ENCODE assay signal across 9 mouse cellular contexts in the genomic region with DNA sequence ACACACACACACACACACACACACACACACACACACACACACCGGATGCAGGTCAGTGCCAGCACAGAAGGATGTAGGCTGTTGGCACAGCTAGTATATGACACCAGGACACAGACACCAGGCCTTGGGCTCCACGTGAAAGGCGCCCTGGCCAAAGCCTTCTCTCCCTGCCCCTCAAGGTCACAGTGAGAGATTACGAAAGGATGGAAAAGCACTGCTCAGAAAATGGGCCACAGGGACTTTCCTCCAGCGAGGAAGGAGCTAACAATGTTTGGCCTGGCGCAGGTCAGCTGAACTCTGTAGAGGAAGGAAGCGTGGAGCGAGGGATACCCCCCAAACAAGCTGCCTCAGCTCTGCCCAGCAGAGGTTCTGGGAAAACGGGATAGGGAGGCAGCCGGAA.
DNase-seq lines count a peak whose midpoint lies in the region; ATAC-seq and TF ChIP-seq lines count a peak whose summit lies in the region.
"Had no signal": no experiment of that assay in that cellular context is flagged by ENCODE, and none has a peak within 500 bp of the region (broad histone marks: within the 10 kb centered on the region; RNA-seq: fewer than 3 reads in every experiment).

No protein-coding gene starts in this region.

- TF ChIP-seq CTCF in liver, postnatal 0 days (IDR thresholded peaks at IDR 0.05; ENCODE audit: low read depth), result no peak

- intact Hi-C loops in gastrocnemius, postnatal 14 days (cut with DNase I; ENCODE audit: low total_unique reads), result no loop called here
- intact Hi-C loops in gastrocnemius, postnatal 36 days (cut with DNase I), result no loop called here
- intact Hi-C loops in left cerebral cortex, postnatal 25 days (cut with DNase I), result no loop called here

- TF ChIP-seq EP300 in liver, postnatal 0 days (IDR thresholded peaks at IDR 0.05; ENCODE audit: low read depth), result no peak; the same call in 1 of the 2 replicates

- 55% methylated on average over 10 of the region's 10 CpGs for WGBS in hindbrain, embryonic 16.5 days
- 49% methylated on average over 10 of the region's 10 CpGs for WGBS in liver, postnatal 0 days (ENCODE audit: insufficient replicate concordance)

- 0 out of 2 replicates have a peak overlapping the region, but pooled peaks have one; percentile 9 for H3K9ac ChIP-seq in hindbrain, embryonic 16.5 days (ENCODE audit: low read depth, low read length)
- no peak overlapping the region; the same call in 1 of the 2 replicates for H3K9ac ChIP-seq in liver, postnatal 0 days (replicated peaks)

- H3K4me1 ChIP-seq in hindbrain, embryonic 16.5 days (ENCODE audit: control insufficient read depth, insufficient read depth, low read depth, low read length), result peaks cover 7% of the 10 kb centered on the region
- H3K4me1 ChIP-seq in liver, postnatal 0 days (ENCODE audit: insufficient read depth), result peaks cover 46% of the 10 kb centered on the region

- H3K4me2 ChIP-seq in hindbrain, embryonic 16.5 days (ENCODE audit: low read length), result no peak overlapping the region
- H3K4me2 ChIP-seq in liver, postnatal 0 days (ENCODE audit: low read depth, low read length), result no peak overlapping the region

- H3K4me3 ChIP-seq in hindbrain, embryonic 16.5 days (ENCODE audit: low read length), result no peak overlapping the region
- H3K4me3 ChIP-seq in liver, postnatal 0 days (ENCODE audit: low read depth, low read length), result no peak overlapping the region

- 0 out of 2 replicates have a peak overlapping the region, but pooled peaks have one; percentile 18 for H3K27ac ChIP-seq in hindbrain, embryonic 16.5 days (ENCODE audit: low read depth, low read length)
- peak overlapping the region; percentile 59 for H3K27ac ChIP-seq in liver, postnatal 0 days (ENCODE audit: low read depth)
- H3K27ac ChIP-seq: macrophage had no signal

- H3K9me3 ChIP-seq in hindbrain, embryonic 16.5 days (ENCODE audit: control insufficient read depth, low read length), result no peaks in the 10 kb centered on the region
- H3K9me3 ChIP-seq in liver, postnatal 0 days (ENCODE audit: low read length), result no peaks in the 10 kb centered on the region

- ATAC-seq in hindbrain, embryonic 16.5 days, result 0 out of 2 replicates have a peak, but pooled peaks have one; percentile 25
- peak; percentile 47 for ATAC-seq in liver, postnatal 0 days

- no peaks in the 10 kb centered on the region for H3K36me3 ChIP-seq in hindbrain, embryonic 16.5 days (ENCODE audit: control insufficient read depth, insufficient read depth, low read length)
- no peaks in the 10 kb centered on the region for H3K36me3 ChIP-seq in liver, postnatal 0 days (replicated peaks; ENCODE audit: insufficient read depth, low read length)

- DNase-seq in gastrocnemius, postnatal 14 days, result peak; percentile 22
- no peak for DNase-seq in gastrocnemius, postnatal 36 days
- peak; percentile 86 to 90 for DNase-seq in adrenal gland, postnatal 36 days
- DNase-seq in liver, postnatal 0 days, result peak; percentile 48
- DNase-seq in retina, postnatal 1 day, result no peak
- DNase-seq in c-Kit-positive CD71-positive TER-119-positive erythroid progenitor cells, embryonic 14.5 days (ENCODE audit: low spot score), result no peak
- DNase-seq in left cerebral cortex, postnatal 25 days (ENCODE audit: low spot score in 2 of 2), result no peak

- no peaks in the 10 kb centered on the region for H3K27me3 ChIP-seq in hindbrain, embryonic 16.5 days (replicated peaks; ENCODE audit: control insufficient read depth, insufficient read depth, low read length)
- no peaks in the 10 kb centered on the region for H3K27me3 ChIP-seq in liver, postnatal 0 days (ENCODE audit: insufficient read depth, low read length)

Comparison
In these comparisons a context has a peak if more than half of its experiments do, and no peak if none do; other contexts are left out.
1. DNase-seq: peak in gastrocnemius, postnatal 14 days (single experiment), adrenal gland, postnatal 36 days (2 of 2) and liver, postnatal 0 days (single experiment); none in gastrocnemius, postnatal 36 days (0 of 2), retina, postnatal 1 day (single experiment), c-Kit-positive CD71-positive TER-119-positive erythroid progenitor cells, embryonic 14.5 days (single experiment) and left cerebral cortex, postnatal 25 days (0 of 2).